Mouse (Mus musculus) erythroblast, embryonic 14.5 days (primary cell): Measurements from ENCODE around the gene Zfpl1.

Experiments used
- GATA1 ChIP-seq: IDR thresholded peaks from 2 replicates; pipeline ENCODE4 v1.6.1; 2012; ENCODE audit warnings: low read length, inconsistent platforms, mixed read lengths
- TAL1 ChIP-seq: IDR thresholded peaks from 3 replicates; pipeline ENCODE4 v1.6.1; 2012; ENCODE audit warnings: low read length, inconsistent platforms, mixed read lengths

- TF ChIP-seq GATA1 (no peak), TAL1 (no peak)
Observed at GRCm38 (mm10) chr19:6040002-6040401, 44.8 kb downstream of the Zfpl1 start.
